Mouse (Mus musculus) G1E (cell line): Measurements from ENCODE around the gene Slc30a2. TPM values are rescaled to one million over a fixed set of nuclear protein-coding genes. Genes with fewer than 3 reads are reported as not detected.
A peak's percentile ranks its signal among the peaks of the same experiment; 100 is the strongest.
"Not testable (repeated sequence)": the region's sequence is repeated elsewhere in the genome, so short reads cannot be mapped to it uniquely, and the experiment has no call there.

Source experiments
- ATAC-seq: 2 replicates; pipeline ENCODE4 v1.8.0; 2016; ENCODE audit warnings: mild to moderate bottlenecking; ENCODE audit not compliant: insufficient number of reproducible peaks, poor library complexity, low FRiP score, severe bottlenecking; ENCODE audit errors: extremely low read depth
- DNase-seq: peaks from one replicate; pipeline ENCODE4 v3.0.0; 2012; ENCODE audit warnings: low spot score
- H3K27me3 ChIP-seq: 2 replicates; pipeline ENCODE4 v1.6.1; 2012; ENCODE audit warnings: mild to moderate bottlenecking, low read length, inconsistent platforms; ENCODE audit not compliant: insufficient read depth
- H3K36me3 ChIP-seq: replicated peaks from 2 replicates; pipeline ENCODE3; 2012; ENCODE audit warnings: mild to moderate bottlenecking, inconsistent platforms
- H3K4me1 ChIP-seq: 2 replicates; pipeline ENCODE4 v1.6.1; 2012; ENCODE audit warnings: low read depth, low read length, inconsistent platforms, mixed read lengths; ENCODE audit not compliant: insufficient read depth
- H3K4me3 ChIP-seq: 2 replicates; pipeline ENCODE4 v1.5.1; 2012; ENCODE audit warnings: low read depth, mild to moderate bottlenecking, inconsistent platforms, low read length, moderate library complexity, mixed read lengths
- H3K9me3 ChIP-seq: replicated peaks from 2 replicates; pipeline ENCODE4 v1.6.1; 2012; ENCODE audit warnings: inconsistent platforms
- CTCF ChIP-seq: IDR thresholded peaks from 2 replicates; pipeline ENCODE4 v1.5.1; 2012; ENCODE audit warnings: low read depth, low read length, inconsistent platforms, mixed read lengths
- GATA1 ChIP-seq: IDR thresholded peaks from 2 replicates; pipeline ENCODE4 v1.6.1; 2012; ENCODE audit warnings: borderline replicate concordance, low read length, inconsistent platforms, mixed read lengths
- GATA2 ChIP-seq: IDR thresholded peaks from 2 replicates; pipeline ENCODE4 v1.6.1; 2012; ENCODE audit warnings: low read depth, low read length, inconsistent platforms, borderline replicate concordance
- POLR2AphosphoS5 ChIP-seq: IDR thresholded peaks from 2 replicates; pipeline ENCODE4 v1.6.1; 2012; ENCODE audit warnings: low read depth, low read length, inconsistent platforms; ENCODE audit not compliant: insufficient replicate concordance
- TAL1 ChIP-seq: conservative IDR thresholded peaks from 2 replicates; pipeline ENCODE4 v1.6.1; 2012; ENCODE audit warnings: low read depth, low read length, inconsistent platforms, mixed read lengths
- polyA plus RNA-seq: library from polyadenylated mRNA; stranded (reverse); fragments of >175 nt; gene quantifications from 2 replicates; pipeline ENCODE4 v1.2.3, GENCODE M21; 2012
- total RNA-seq, 2 experiments: library from RNA; stranded (forward) in 1 of 2; stranded (reverse) in 1 of 2; fragments of 200-1000 nt in 1 of 2; fragments of >200 nt in 1 of 2; fragmentation: Nextera tagmentation in 1 of 2; gene quantifications; 2 replicates each; pipeline ENCODE4 v1.2.3; 2014 to 2017

Slc30a2 gene
- total and polyA plus RNA-seq, 3 experiments, result 4.6 to 8.2 (median 5.6) TPM

GRCm38 (mm10) chr4:134330281-134330680, 12.7 kb upstream of the Slc30a2 start:
- H3K9me3 ChIP-seq, result no peaks in the 10 kb centered on the region
- DNase-seq (no peak), ATAC-seq (no peak)
- H3K4me1 ChIP-seq, result peaks cover 32% of the 10 kb centered on the region
- H3K4me3 ChIP-seq, result no peak overlapping the region
- no peak for TF ChIP-seq TAL1
- TF ChIP-seq POLR2AphosphoS5, result no peak
- TF ChIP-seq GATA1, result no peak
- no peak for TF ChIP-seq GATA2
- TF ChIP-seq CTCF, result no peak
- H3K36me3 ChIP-seq, result no peaks in the 10 kb centered on the region
- 0 out of 2 replicates have a peak, but pooled peaks cover 2% of the 10 kb centered on the region for H3K27me3 ChIP-seq

DNA sequence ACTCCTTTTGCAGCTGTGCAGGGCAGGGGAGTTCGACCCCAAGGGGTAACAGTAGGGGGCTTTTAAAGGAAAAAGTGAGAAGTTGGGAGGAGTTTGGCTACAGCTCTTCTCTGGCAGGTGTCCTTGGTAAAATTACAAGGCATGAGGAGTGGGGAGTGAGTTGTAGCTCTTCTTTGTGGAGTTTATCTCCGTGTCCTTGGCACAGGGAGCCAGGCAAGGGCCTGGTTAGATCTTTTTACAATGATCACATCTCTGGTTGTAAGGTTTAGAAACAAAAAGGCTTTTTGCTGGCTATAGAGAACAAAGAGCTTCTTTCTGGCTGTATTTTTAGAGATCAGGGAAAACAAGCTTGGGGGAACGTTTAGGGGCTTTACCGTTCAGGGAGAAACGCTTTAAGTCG, 1.8 kb upstream of the Slc30a2 start:
- H3K27me3 ChIP-seq, H3K4me3 ChIP-seq, DNase-seq, ATAC-seq: not testable (repeated sequence)
- H3K9me3 ChIP-seq, result peaks cover 24% of the 10 kb centered on the region
- H3K36me3 ChIP-seq, result peaks cover 17% of the 10 kb centered on the region
- H3K4me1 ChIP-seq, result peaks cover 41% of the 10 kb centered on the region

DNA sequence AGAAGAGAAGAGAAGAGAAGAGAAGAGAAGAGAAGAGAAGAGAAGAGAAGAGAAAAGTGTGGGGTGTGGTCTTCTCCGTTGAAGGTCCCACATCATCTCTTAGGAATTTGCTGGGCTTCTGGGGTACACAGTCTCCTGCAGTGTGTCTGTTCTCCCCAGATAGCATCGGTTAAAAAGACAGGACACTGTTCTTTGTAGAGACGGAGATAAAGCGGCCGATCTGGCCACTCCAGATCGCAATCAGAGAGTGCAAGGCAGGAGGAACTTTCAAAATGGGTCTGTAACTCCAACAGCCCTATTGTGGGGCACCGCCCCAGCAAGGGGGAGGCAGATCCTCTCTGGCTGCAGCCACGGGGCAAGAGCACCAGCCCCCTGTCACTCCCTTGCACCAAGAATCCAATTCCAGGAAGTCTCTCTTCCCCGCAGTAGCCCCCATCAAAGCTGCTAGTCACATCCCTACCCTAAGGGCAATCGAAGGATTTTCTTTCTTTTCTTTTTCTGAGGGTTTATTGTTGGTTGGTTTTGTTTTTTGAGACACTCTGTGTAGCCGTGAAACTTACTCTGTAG, 685 bp upstream of the Slc30a2 start:
- ATAC-seq (peak; percentile 69), DNase-seq (peak; percentile 47)
- Histone ChIP-seq H3K9me3 (peaks cover 24% of the 10 kb centered on the region), H3K4me3 (peak overlapping the region; percentile 78; the same call in 1 of the 2 replicates), H3K27me3 (no peaks in the 10 kb centered on the region), H3K4me1 (peaks cover 49% of the 10 kb centered on the region), H3K36me3 (peaks cover 26% of the 10 kb centered on the region)
- TF ChIP-seq TAL1 (peak; percentile 51), POLR2AphosphoS5 (no peak)

GRCm38 (mm10) chr4:134344620-134345019, 1.6 kb downstream of the Slc30a2 start:
- Histone ChIP-seq H3K4me3 (no peak overlapping the region; the same call in 1 of the 2 replicates), H3K4me1 (peaks cover 60% of the 10 kb centered on the region), H3K27me3 (no peaks in the 10 kb centered on the region), H3K9me3 (peaks cover 11% of the 10 kb centered on the region), H3K36me3 (peaks cover 49% of the 10 kb centered on the region)
- no peak for DNase-seq
- TF ChIP-seq GATA2 (no peak), GATA1 (no peak), CTCF (no peak), TAL1 (no peak), POLR2AphosphoS5 (no peak)
- no peak for ATAC-seq

GRCm38 (mm10) chr4:134345802-134346201, 2.8 kb downstream of the Slc30a2 start:
- DNase-seq, result no peak
- Histone ChIP-seq H3K4me1 (peaks cover 57% of the 10 kb centered on the region), H3K36me3 (peaks cover 59% of the 10 kb centered on the region), H3K4me3 (no peak overlapping the region; the same call in 1 of the 2 replicates), H3K27me3 (no peaks in the 10 kb centered on the region), H3K9me3 (peaks cover 3% of the 10 kb centered on the region)
- no peak for TF ChIP-seq POLR2AphosphoS5
- TF ChIP-seq CTCF, result no peak
- no peak for TF ChIP-seq GATA2
- no peak for TF ChIP-seq TAL1
- no peak for TF ChIP-seq GATA1
- no peak for ATAC-seq

DNA sequence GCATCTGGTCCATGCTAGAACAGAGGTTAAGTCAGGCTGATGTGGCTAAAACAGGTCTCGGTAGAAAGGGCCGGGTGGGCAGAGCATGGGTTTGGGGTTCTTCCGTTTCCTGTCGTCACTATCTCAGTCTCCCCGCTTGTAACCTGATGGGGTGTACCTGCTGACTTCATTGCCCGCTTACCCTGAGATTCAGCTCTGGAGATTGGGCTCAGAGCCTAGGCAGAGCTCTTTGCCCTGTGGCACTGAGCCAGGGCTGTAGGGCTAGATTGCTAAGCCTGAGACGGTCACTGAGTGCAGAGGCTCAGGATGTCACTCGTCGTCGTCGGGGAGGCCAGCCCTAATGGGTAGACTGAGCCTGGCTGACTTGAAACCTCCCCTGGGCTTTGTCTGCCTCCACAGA, 5.1 kb downstream of the Slc30a2 start:
- ATAC-seq, result no peak
- DNase-seq, result no peak
- H3K9me3 ChIP-seq, result no peaks in the 10 kb centered on the region
- TF ChIP-seq GATA1, result no peak
- no peak for TF ChIP-seq POLR2AphosphoS5
- no peak for TF ChIP-seq CTCF
- no peak for TF ChIP-seq GATA2
- TF ChIP-seq TAL1, result no peak
- H3K36me3 ChIP-seq, result peaks cover 81% of the 10 kb centered on the region
- no peaks in the 10 kb centered on the region for H3K27me3 ChIP-seq
- peaks cover 60% of the 10 kb centered on the region for H3K4me1 ChIP-seq
- H3K4me3 ChIP-seq, result no peak overlapping the region

- DNase-seq, result no peak
- peaks cover 60% of the 10 kb centered on the region for H3K4me1 ChIP-seq
- peaks cover 86% of the 10 kb centered on the region for H3K36me3 ChIP-seq
- no peak for ATAC-seq
- TF ChIP-seq TAL1, result no peak
- TF ChIP-seq CTCF, result no peak
- TF ChIP-seq POLR2AphosphoS5, result no peak
- no peak for TF ChIP-seq GATA2
- TF ChIP-seq GATA1, result no peak
- H3K9me3 ChIP-seq, result no peaks in the 10 kb centered on the region
- no peaks in the 10 kb centered on the region for H3K27me3 ChIP-seq
- no peak overlapping the region for H3K4me3 ChIP-seq
Measured at GRCm38 (mm10) chr4:134348545-134348944, 5.6 kb downstream of the Slc30a2 start.
